Mouse (Mus musculus) layer of hippocampus, adult 2 months (tissue): ENCODE data around the gene Foxo3. TPM values are rescaled to one million over a fixed set of nuclear protein-coding genes. Genes with fewer than 3 reads are reported as not detected.

ENCODE experiments used
- DNase-seq, 2 experiments: peaks; one replicate each; pipeline ENCODE4 v3.0.0; 2022; ENCODE audit warnings: low spot score in 2 of 2
- H3K27ac ChIP-seq: fragments of 200-600 bp; 2 replicates; pipeline ENCODE4 v1.8.1; 2022
- H3K4me3 ChIP-seq: fragments of 200-600 bp; 2 replicates; pipeline ENCODE4 v1.8.1; 2022; ENCODE audit warnings: mild to moderate bottlenecking
- CTCF ChIP-seq: fragments of 200-600 bp; conservative IDR thresholded peaks from 2 replicates; pipeline ENCODE4 v1.8.1; 2022; ENCODE audit warnings: antibody characterized with exemption, mild to moderate bottlenecking, moderate library complexity
- long read RNA-seq, 2 experiments: library from polyadenylated mRNA; stranded (forward); transcript quantifications; one replicate each; pipeline ENCODE4 v2.0.0; 2021; ENCODE audit warnings: borderline mapping rate in 2 of 2
- total RNA-seq, 2 experiments: library from RNA; stranded (reverse); gene quantifications; 2 replicates each; pipeline ENCODE4 v1.2.3; 2021

Gene Foxo3
- 10 to 100 TPM; 47.5 to 53.2 TPM for total RNA-seq
- long read RNA-seq, experiment 1, partial matches to known transcripts, result 1 of 4 reads
- long read RNA-seq, experiment 1, other reads (novel, unspliced or antisense), result 2 of 4 reads
- long read RNA-seq, experiment 2, full-length matches to known transcripts, result 3 of 19 reads
- long read RNA-seq, experiment 2, partial matches to known transcripts, result 2 of 19 reads
- long read RNA-seq, experiment 2, other reads (novel, unspliced or antisense), result 14 of 19 reads

GRCm38 (mm10) chr10:42276507-42277345, at the start of gene Foxo3:
TSS of gene Foxo3 (minus strand) at chr10:42276755.
- peak within 1 kb of the TSS; percentile 99 for H3K27ac ChIP-seq
- TF ChIP-seq CTCF, result no peak
- peak; percentile 88 to 89 for DNase-seq
- peak within 1 kb of the TSS; percentile 95 for H3K4me3 ChIP-seq

- DNase-seq, result no peak
- H3K27ac ChIP-seq, result no peak overlapping the region
- TF ChIP-seq CTCF, result no peak
- H3K4me3 ChIP-seq, result no peak overlapping the region
Measured at GRCm38 (mm10) chr10:42325305-42325704, 48.8 kb upstream of the Foxo3 start.

GRCm38 (mm10) chr10:42323978-42324377, 47.4 kb upstream of the Foxo3 start:
- no peak for DNase-seq
- no peak overlapping the region for H3K4me3 ChIP-seq
- no peak for TF ChIP-seq CTCF
- no peak overlapping the region for H3K27ac ChIP-seq

- Histone ChIP-seq H3K27ac (no peak overlapping the region), H3K4me3 (no peak overlapping the region)
- TF ChIP-seq CTCF, result no peak
- no peak for DNase-seq
Measured at GRCm38 (mm10) chr10:42313222-42313786, 36.7 kb upstream of the Foxo3 start.

- Histone ChIP-seq H3K27ac (no peak overlapping the region), H3K4me3 (no peak overlapping the region)
- no peak for TF ChIP-seq CTCF
- DNase-seq, result no peak
Measured at GRCm38 (mm10) chr10:42312557-42312956, 36.0 kb upstream of the Foxo3 start.

GRCm38 (mm10) chr10:42308687-42308987, 32.1 kb upstream of the Foxo3 start:
- TF ChIP-seq CTCF, result no peak

GRCm38 (mm10) chr10:42307980-42308686, 31.6 kb upstream of the Foxo3 start:
- Histone ChIP-seq H3K27ac (no peak overlapping the region), H3K4me3 (peak overlapping the region; percentile 54)
- DNase-seq, result peak; percentile 74 to 90
- TF ChIP-seq CTCF, result peak; percentile 95

More at GRCm38 (mm10) chr10:42308687-42308987, 32.1 kb upstream of the Foxo3 start:
- H3K27ac ChIP-seq, result no peak overlapping the region
- no peak for DNase-seq
- H3K4me3 ChIP-seq, result peak overlapping the region; percentile 54

GRCm38 (mm10) chr10:42306422-42306821, 29.9 kb upstream of the Foxo3 start:
- Histone ChIP-seq H3K4me3 (no peak overlapping the region), H3K27ac (no peak overlapping the region)
- TF ChIP-seq CTCF, result no peak
- no peak for DNase-seq

- TF ChIP-seq CTCF, result no peak
- no peak for DNase-seq
- Histone ChIP-seq H3K4me3 (no peak overlapping the region), H3K27ac (no peak overlapping the region)
Measured at GRCm38 (mm10) chr10:42300805-42301204, 24.2 kb upstream of the Foxo3 start.

GRCm38 (mm10) chr10:42299967-42300366, 23.4 kb upstream of the Foxo3 start:
- Histone ChIP-seq H3K27ac (no peak overlapping the region; the same call in 1 of the 2 replicates), H3K4me3 (no peak overlapping the region)
- DNase-seq, result no peak

GRCm38 (mm10) chr10:42299426-42299825, 22.9 kb upstream of the Foxo3 start:
- no peak overlapping the region for H3K27ac ChIP-seq
- no peak for DNase-seq
- no peak for TF ChIP-seq CTCF

More at GRCm38 (mm10) chr10:42299967-42300366, 23.4 kb upstream of the Foxo3 start:
- TF ChIP-seq CTCF, result no peak

GRCm38 (mm10) chr10:42297954-42298353, 21.4 kb upstream of the Foxo3 start:
- DNase-seq, result no peak

More at GRCm38 (mm10) chr10:42299426-42299825, 22.9 kb upstream of the Foxo3 start:
- H3K4me3 ChIP-seq, result no peak overlapping the region

GRCm38 (mm10) chr10:42297109-42297508, 20.6 kb upstream of the Foxo3 start:
- no peak overlapping the region for H3K27ac ChIP-seq
- no peak overlapping the region for H3K4me3 ChIP-seq
- TF ChIP-seq CTCF, result peak; percentile 58
- no peak for DNase-seq

More at GRCm38 (mm10) chr10:42297954-42298353, 21.4 kb upstream of the Foxo3 start:
- H3K4me3 ChIP-seq, result no peak overlapping the region
- H3K27ac ChIP-seq, result no peak overlapping the region
- peak; percentile 56 for TF ChIP-seq CTCF
